Mouse (Mus musculus): ENCODE results near the gene Egr2. TPM values are rescaled to one million over a fixed set of nuclear protein-coding genes. Genes with fewer than 3 reads are reported as not detected.
A peak's percentile ranks its signal among the peaks of the same experiment; 100 is the strongest.

Egr2 gene
- total RNA-seq, 2 experiments from 2014 or later, result 1.3 to 3.9 TPM

DNA sequence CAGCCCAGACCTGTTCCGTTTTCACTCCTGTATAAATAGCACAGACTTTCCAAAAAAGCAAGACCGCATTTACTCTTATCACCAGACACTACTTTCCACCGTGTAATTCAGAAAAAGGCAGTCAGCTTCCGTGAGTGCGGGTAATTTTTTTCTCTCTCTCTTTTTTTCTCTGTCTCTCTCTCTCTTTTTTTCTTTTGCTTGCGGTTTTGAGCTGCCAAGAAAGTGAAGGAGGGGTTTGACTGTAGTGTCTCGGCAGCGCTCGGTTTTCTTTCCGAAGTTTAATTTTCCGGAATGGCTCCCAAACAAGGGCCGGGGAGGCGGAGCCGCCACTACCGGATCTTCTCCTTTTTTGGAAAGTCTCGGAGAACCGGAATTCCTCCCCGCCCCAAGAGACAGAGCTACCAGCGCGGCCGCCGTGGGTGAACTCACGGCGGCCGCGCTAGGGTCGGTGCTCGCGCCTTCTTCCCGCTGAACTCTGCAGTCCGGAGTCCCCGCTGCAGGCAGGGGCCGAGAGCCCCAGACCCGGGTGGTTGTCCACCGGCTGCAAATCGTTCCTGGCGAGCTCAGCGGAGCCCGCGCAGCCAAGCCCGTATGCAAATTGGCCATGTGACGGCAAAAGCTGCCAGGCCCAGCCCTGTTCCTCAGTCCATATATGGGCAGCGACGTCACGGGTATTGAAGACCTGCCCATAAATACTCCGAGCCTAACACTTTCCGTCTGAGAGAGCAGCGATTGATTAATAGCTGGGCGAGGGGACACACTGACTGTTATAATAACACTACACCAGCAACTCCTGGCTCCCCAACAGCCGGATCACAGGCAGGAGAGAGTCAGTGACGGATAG is 2.1 kb downstream of the Egr2 start:
- DNase-seq, result peak; percentile 93
- intact Hi-C loops (cut with DNase I; ENCODE audit: low total_unique reads), result loop anchor here (5.0 to 10.0 kb wide), 2 partner anchors 190 to 317 kb away; no protein-coding TSS in a partner anchor

DNA sequence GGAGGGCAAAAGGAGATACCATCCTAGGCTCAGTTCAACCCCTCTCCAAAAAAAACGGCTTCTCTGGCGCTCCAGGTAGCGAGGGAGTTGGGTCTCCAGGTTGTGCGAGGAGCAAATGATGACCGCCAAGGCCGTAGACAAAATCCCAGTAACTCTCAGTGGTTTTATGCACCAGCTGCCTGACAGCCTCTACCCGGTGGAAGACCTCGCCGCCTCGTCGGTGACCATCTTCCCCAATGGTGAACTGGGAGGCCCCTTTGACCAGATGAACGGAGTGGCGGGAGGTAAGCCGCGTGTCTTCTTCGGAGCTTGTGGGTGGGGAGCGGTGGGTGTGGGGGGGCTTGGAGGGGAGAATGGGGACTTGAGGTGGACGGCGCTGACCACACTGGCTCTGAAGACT is 2.8 kb downstream of the Egr2 start:
- intact Hi-C loops (cut with DNase I; ENCODE audit: low total_unique reads), result loop anchor here (5.0 to 10.0 kb wide), 2 partner anchors 189 to 317 kb away; no protein-coding TSS in a partner anchor
- no peak for DNase-seq

DNA sequence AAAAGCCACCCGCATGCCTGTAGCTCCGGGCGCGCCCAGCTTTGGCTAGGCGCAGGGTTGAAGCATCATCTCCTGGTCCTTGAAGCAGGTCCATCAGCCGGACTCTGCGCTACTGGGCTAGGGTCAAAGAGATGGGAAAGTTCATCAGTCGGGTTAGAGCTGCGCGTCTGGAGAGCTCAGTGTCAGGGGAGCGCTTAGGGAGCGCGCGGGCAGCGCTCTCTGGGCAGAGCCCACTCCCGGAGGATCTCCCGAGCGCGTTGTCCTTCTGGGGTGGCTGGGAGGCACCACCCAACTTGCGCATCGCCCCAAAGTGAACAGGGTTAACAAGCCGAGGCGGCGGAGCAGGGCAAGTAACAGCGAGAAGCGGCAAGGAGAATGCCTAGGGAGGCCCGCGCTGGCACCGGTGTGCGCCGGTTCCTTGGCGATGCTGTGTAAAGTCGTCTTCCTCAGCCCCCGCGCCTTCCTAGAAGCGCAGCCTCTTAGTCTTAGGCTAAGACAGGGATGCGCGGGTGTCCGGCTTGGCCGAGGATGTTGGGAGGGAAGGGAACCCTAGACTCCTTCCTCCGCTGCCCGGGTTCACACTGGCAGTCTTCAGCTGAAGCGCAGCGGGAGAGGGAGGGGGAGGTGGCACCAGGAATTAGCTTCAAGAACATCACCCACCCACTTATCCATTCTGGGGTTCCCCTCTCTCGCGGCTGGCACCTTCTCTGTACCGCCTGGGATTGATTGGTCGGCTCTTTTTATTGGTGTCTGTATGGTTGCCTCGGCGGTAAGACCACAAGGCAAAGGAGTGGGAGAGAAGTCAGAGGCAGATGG is 3.5 kb downstream of the Egr2 start:
- intact Hi-C loops (cut with DNase I; ENCODE audit: low total_unique reads), result loop anchor here (5.0 to 10.0 kb wide), 2 partner anchors 189 to 316 kb away; no protein-coding TSS in a partner anchor
- DNase-seq, result peak; percentile 13

DNA sequence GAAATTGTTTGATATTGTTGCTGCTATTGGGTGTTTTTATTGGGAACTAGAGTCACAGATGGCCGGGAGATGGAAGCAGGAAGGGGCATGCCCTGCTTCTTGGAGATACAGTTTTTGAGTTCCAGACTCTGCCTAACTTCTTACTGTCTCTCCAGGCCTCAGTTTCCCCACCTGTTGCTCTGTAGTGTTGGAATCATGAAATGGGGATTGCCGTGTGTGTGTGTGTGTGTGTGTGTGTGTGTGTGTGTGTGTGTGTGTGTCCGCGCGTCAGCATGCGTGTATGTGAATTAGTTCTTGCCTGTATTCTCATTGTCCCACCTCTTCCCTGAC is 4.1 kb downstream of the Egr2 start:
- intact Hi-C loops (cut with DNase I; ENCODE audit: low total_unique reads), result loop anchor here (5.0 to 10.0 kb wide), 2 partner anchors 188 to 315 kb away; no protein-coding TSS in a partner anchor
- DNase-seq, result no peak

DNA sequence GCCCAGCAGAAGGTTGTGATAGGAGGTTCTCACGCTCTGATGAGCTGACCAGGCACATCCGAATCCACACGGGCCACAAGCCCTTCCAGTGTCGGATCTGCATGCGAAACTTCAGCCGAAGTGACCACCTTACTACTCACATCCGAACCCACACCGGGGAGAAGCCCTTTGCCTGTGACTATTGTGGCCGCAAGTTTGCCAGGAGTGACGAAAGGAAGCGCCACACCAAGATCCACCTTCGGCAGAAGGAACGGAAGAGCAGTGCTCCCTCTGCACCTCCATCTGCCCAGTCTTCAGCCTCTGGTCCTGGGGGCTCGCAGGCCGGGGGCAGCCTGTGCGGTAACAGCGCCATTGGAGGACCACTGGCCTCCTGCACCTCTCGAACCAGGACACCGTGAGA is 5.3 kb downstream of the Egr2 start:
- DNase-seq, result no peak
- intact Hi-C loops (cut with DNase I; ENCODE audit: low total_unique reads), result no loop called here

DNA sequence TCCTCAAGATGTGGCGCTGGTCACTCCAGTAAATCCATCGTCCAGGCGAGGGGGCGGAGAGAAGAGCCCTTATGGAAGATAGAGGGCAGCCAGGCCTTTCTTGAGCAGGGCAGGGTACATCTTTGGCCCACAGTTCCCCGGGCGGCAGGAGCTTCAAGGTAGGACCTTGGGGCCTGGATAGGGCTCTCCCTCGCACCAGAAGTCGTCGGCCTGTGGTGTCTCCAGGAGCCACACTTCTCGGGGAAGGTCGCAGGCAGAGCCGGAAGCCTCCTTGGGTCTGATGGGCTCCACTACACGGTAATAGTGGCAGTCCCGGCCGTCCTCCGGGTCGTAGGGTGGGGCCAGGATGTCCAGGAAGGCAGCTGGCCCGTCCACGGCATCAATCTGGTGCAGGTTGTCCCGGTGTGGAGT is 12.6 kb downstream of the Egr2 start:
- DNase-seq, result peak; percentile 14
- intact Hi-C loops (cut with DNase I; ENCODE audit: low total_unique reads), result no loop called here

DNA sequence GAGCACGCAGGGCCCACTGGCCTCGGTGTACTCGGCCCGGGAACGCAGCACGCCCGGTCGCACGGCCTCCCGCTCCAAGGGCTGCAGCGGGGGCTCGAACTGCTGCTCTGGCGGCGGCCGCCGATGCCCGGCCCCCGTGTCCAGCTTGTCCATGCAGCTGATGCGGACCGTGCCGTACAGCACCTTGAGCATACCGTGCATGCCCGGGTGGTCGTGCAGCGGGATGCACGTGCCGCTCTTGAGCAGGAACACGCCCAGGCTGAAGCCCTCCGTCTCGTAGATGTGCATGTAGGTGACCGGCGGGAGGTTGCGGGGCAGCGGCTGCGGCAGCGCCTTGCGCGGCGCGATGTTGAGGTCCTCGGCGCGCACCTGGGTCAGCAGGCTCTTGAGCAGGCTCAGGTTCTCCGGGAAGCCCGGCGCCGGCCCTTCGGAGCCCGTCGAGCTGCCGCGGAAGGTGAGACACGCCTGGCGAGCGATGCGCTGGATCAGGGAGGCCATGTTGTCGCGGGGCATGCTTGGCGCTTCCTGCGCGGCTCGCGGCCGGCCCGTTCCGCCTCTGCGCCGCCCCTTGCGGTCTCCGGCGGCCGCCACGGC is 13.1 kb downstream of the Egr2 start:
- intact Hi-C loops (cut with DNase I; ENCODE audit: low total_unique reads), result no loop called here
- peak; percentile 54 for DNase-seq

DNA sequence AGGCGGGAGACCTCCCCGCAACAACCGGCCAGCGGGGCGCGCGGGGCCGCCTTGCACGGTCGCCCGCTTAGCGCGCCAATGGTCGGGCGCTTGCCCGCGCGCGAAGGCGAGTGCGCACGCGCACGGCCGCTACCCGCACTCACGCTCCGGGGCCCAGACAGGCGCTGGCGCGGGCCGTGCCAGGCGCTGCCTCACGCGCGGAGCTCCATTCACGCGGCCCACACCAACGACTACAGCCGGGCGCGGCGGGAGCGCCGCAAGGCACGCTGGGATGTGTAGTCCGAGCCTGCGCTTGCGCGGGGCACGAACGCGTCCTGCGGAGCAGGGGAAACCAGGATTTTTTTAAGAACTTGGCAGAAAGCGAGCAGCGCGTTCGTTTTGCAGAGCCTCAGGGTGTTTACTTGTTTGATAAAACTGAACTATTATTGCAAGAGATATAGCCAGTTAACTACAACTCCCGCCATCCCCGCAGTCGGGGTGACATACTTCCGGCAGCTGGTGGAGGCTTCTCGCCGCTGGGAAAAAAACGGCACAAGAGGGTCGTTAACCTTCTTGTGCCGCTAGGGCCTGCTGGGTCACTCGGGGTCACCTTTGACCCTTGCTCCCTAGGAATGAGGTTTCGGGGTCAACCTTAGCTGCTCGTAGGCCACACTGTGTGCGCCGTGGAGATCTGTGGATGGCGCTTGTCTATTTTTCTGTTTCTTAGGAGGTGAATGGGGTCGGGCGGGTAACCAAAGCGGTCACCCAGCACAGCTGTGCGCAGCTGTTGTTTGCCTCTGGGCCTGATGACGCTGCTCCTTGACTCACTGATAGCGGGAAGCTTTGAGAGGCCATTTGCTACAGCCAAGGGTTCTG is 13.8 kb downstream of the Egr2 start, which contains the start of gene Ado:
Gene Ado, minus strand, starts transcription at position 79 of the 855 bp plus-strand sequence.
- DNase-seq, result peak; percentile 88
- intact Hi-C loops (cut with DNase I; ENCODE audit: low total_unique reads), result no loop called here

DNA sequence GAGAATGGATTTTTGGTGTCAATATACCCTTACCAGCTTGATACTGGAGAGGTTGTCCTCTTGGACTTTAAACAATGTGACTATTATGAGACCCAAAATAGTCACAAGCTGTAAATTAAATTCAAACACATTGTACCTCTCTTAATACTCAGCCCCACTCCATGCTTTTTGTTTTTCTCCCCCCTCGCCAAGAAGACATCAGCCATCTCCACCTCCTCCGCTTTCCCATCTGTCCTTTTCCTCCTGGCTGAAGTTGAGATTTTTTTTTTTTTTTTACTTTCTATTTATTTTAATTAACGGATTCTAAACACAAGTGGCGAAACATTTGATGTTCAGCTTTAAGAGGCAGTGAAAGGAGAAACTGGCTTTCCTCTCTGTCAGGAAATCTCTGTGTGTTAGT is 22.8 kb downstream of the Egr2 start:
- no peak for DNase-seq
- intact Hi-C loops (cut with DNase I; ENCODE audit: low total_unique reads), result no loop called here

DNA sequence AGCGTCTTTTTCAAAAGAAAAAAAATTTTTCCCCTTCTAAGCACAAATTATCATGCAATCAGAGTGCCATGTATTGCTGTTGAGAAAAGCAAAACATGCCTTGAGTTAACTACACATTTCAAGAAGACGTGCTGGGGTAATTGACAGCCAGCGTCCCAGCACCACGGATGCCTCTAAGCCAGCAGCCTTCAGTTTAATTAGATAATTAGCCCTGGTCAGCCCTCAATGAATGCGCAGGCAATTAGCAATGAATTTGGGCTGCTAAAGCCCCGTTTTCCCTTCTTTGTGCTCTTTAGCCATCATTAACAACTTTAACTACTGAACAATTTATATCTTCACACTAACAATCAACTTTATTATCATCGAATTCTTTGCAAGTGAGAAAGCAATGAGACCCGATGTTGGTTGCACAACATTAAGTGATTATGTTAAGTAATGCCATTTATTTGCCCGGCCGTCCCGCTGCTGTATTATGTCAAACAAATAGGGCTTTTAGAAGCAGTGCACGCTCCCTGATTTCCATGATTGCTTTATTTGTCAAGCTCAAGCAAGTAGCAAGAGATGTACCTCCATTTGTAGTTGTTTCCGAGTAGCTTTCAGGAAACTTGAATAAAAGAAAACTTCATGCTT is 24.6 kb downstream of the Egr2 start:
- no peak for DNase-seq
- intact Hi-C loops (cut with DNase I; ENCODE audit: low total_unique reads), result no loop called here

DNA sequence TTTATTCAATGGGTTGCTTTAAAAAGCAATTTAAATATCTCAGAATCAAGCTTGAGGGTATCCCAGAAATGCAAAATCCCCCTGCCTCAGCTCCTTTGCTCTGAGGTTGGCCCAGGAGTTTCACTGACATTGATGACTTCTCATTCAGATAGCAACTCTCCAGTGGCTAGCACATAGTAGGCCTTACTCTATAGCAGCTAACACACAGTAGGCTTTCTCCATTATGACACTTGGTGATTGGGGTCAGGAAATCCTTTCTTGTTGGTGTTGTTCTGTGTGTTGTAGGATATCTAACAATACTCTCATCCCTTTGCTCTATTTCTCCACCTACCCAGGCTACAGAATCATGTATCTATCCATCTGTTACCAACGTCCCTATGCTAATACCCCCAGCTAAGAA is 25.9 kb downstream of the Egr2 start:
- DNase-seq, result no peak
- intact Hi-C loops (cut with DNase I; ENCODE audit: low total_unique reads), result no loop called here

DNA sequence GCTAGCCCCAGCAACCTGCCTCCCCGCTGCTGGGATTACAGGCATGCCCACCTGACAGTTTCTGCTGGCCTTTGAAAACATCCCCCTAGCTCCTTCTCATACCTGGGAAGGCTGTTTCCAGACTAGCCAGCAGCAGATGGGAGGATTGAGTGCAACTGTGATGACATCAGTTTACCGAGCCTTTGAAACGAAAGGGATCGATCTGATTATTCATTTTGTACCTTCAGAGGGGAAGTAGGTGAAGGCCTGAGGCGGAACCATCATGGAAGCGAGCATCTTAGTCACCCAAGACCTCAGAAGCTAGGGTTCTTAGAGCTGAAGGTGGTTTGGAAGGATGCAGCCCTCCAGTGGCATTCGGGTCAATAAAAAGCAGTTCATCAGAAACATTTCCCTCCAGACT is 29.2 kb downstream of the Egr2 start:
- intact Hi-C loops (cut with DNase I; ENCODE audit: low total_unique reads), result no loop called here

DNA sequence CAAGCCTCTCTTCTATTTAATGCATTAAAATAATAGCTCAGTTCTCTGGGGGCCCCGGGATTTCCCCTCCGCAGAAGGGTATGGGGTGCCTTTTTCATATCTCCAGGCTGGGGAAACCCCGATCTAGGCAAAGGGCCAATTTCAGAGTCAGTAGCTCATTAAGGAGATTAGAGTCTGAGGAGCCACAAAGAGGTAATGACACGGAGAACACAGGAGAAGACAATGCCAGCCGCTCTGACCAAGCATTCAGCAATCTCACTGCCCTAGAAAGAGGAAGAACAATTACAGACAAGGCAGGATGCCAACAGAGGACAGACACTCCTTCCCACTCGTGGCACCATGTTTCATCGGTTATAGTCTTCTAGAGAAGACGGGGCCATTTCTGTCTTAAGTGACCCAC is 30.8 kb downstream of the Egr2 start:
- intact Hi-C loops (cut with DNase I; ENCODE audit: low total_unique reads), result no loop called here
- DNase-seq, result no peak

More for the DNA sequence above, 29.2 kb downstream of the Egr2 start:
- no peak for DNase-seq

DNA sequence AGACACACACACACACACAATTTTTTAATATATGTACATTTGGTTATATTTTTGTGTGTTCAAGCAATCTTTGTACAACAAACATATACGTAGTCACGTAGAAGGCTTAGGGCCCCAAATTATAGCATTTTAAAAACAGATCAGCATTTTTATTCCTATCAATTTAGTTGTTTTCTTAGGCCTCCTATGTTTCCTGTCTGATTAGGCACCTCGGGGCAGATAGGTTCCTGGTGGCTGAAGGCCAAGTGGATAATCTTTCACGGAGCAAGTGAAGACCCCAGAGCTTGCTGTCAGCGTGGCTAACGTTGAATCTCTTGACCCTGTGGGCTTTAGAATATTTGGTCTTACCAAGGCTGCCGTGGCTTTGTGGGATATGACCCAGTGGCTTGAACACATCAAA is 34.3 kb downstream of the Egr2 start:
- no peak for DNase-seq
- intact Hi-C loops (cut with DNase I; ENCODE audit: low total_unique reads), result no loop called here

DNA sequence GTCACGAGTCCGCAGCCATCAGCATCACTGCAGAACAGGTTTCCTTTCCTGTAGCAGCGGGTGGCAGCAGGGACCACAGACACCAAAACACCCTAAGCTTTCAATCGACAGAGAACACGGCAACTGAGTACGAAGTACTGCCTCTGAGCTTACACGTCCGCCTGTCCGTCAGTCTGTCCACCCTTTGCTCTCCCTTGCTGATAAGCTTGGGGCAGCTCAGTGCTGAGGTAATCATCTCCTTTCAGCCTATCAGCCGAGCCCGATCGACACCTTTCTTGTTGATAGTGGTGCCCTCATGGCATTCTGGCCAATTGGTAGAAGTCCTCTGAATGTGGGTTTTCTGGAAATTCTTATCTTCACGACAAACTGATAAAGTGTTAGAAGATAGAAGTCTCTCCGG is 36.2 kb downstream of the Egr2 start:
- no peak for DNase-seq
- intact Hi-C loops (cut with DNase I; ENCODE audit: low total_unique reads), result no loop called here

DNA sequence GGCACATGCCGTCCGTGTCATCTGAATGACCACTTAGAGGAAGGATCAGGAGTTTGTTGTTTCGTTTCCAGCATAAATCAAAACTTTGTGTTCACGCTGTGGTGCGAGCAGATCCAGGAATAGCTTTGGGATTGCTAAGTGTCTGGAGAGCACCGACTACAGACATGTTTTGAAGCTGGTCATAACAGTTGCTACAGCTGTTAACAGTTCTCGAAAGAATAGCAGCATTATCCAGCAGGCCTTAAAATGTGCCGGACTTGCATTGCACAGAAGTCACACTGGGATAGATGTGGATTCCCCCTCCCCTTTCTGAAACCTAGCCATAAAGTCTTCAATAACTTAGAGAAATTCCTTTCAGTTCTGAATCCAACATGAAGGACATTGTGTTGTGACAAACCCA is 38.0 kb downstream of the Egr2 start:
- intact Hi-C loops (cut with DNase I; ENCODE audit: low total_unique reads), result no loop called here
- DNase-seq, result no peak

DNA sequence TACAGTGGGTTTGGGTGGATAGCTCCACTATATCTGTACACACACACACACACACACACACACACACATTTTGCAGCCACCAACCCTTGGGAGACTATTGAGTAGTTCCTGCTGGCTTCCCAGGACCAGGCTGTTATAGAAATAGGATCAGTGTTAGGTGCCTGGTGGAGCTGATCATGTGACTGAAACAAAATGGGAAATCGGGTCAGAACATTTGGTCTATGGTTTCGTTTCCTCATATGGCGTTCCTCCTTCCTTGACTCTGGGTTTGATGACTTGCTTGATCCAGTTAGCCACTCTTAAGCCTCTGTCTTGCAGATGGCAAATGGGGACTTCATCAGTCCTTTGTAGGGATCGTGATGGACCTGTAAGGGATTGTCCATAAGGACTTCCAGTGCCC is 44.6 kb downstream of the Egr2 start:
- intact Hi-C loops (cut with DNase I; ENCODE audit: low total_unique reads), result no loop called here
- no peak for DNase-seq

DNA sequence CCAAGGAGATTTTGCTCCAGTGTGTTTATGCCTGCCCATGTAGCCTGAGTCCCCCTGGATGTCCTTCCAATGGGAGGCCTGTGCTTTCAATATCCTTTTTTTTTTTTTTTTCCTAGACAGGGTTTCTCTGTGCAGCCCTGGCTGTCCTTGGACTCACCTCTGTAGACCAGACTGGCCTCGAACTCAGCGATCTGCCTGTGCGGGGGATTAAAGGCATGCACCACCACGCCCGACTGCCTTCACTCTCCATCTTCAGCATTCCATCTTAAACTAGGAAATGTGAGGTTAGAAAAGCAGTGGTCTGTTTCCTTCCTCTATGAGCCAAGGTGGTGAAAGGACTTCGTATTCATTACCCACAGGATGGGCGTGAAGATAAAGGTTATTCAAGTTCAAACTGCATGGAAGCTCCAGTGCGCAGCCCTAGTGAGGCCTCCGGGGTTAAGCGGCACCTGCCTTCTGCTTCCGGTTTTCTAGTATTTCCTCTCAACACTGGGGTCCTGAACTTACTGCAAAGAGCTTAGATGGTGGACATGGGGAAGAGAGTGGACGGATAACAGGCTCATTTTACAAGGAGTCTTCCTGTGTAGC is 46.5 kb downstream of the Egr2 start:
- DNase-seq, result no peak
- intact Hi-C loops (cut with DNase I; ENCODE audit: low total_unique reads), result no loop called here

Measured in gastrocnemius, postnatal 14 days (tissue).